Mouse (Mus musculus): ENCODE results near the gene Gm10842.

Gene Gm10842

GRCm38 (mm10) chr11:105152357-105152899 is 5.7 kb downstream of the Gm10842 start:
- no peak for DNase-seq (ENCODE audit: low read depth, low spot score)

GRCm38 (mm10) chr11:105153068-105153833 is 6.6 kb downstream of the Gm10842 start:
- no peak for DNase-seq (ENCODE audit: low read depth, low spot score)

GRCm38 (mm10) chr11:105155915-105156314 is 9.2 kb downstream of the Gm10842 start:
- DNase-seq (ENCODE audit: low read depth, low spot score): no peak

GRCm38 (mm10) chr11:105156748-105157267 is 10.1 kb downstream of the Gm10842 start:
- DNase-seq (ENCODE audit: low read depth, low spot score): no peak

- no peak for DNase-seq (ENCODE audit: low read depth, low spot score)
These were observed 11.4 kb downstream of the Gm10842 start for GRCm38 (mm10) chr11:105158047-105158446.

- DNase-seq (ENCODE audit: low read depth, low spot score): no peak
These were observed 13.1 kb downstream of the Gm10842 start for GRCm38 (mm10) chr11:105159673-105160360.

GRCm38 (mm10) chr11:105161411-105161810 is 14.7 kb downstream of the Gm10842 start:
- DNase-seq (ENCODE audit: low read depth, low spot score): no peak

GRCm38 (mm10) chr11:105164516-105165510 is 18.1 kb downstream of the Gm10842 start:
- no peak for DNase-seq (ENCODE audit: low read depth, low spot score)

GRCm38 (mm10) chr11:105166780-105167179 is 20.1 kb downstream of the Gm10842 start:
- no peak for DNase-seq (ENCODE audit: low read depth, low spot score)

GRCm38 (mm10) chr11:105178516-105178915 is 31.8 kb downstream of the Gm10842 start, which contains the start of gene Tlk2:
TSS of gene Tlk2 (plus strand) at chr11:105178807.
- no peak for DNase-seq (ENCODE audit: low read depth, low spot score)

- DNase-seq (ENCODE audit: low read depth, low spot score): no peak
These were observed 32.8 kb downstream of the Gm10842 start for GRCm38 (mm10) chr11:105179523-105179922.

- DNase-seq (ENCODE audit: low read depth, low spot score): peak; percentile 61
These were observed 33.9 kb downstream of the Gm10842 start for GRCm38 (mm10) chr11:105180471-105181091.

GRCm38 (mm10) chr11:105181126-105181637 is 34.5 kb downstream of the Gm10842 start:
- DNase-seq (ENCODE audit: low read depth, low spot score): peak; percentile 91

GRCm38 (mm10) chr11:105181689-105182460 is 35.2 kb downstream of the Gm10842 start:
- DNase-seq (ENCODE audit: low read depth, low spot score): peak; percentile 64

GRCm38 (mm10) chr11:105182461-105182855 is 35.8 kb downstream of the Gm10842 start:
- DNase-seq (ENCODE audit: low read depth, low spot score): no peak

- no peak for DNase-seq (ENCODE audit: low read depth, low spot score)
These were observed 38.0 kb downstream of the Gm10842 start for GRCm38 (mm10) chr11:105184678-105185077.

- no peak for DNase-seq (ENCODE audit: low read depth, low spot score)
These were observed 45.5 kb downstream of the Gm10842 start for GRCm38 (mm10) chr11:105192186-105192585.

Data from CD4-positive helper T cell, adult 2 months (primary cell).